In genomic region chr12:117533176-117534086, GRCm38 (mm10) we compare ENCODE assay signal across 7 mouse cellular contexts. TPM values are rescaled to one million over a fixed set of nuclear protein-coding genes. Genes with fewer than 3 reads are reported as not detected.
DNase-seq lines count a peak whose midpoint lies in the region; ATAC-seq lines count a peak whose summit lies in the region.

No protein-coding gene starts in this region.

- peaks cover 35% of the 10 kb centered on the region for H3K27me3 ChIP-seq in embryonic facial prominence, embryonic 12.5 days

- H3K4me2 ChIP-seq in embryonic facial prominence, embryonic 12.5 days (replicated peaks): peak overlapping the region; percentile 92

- H3K36me3 ChIP-seq in embryonic facial prominence, embryonic 12.5 days: no peaks in the 10 kb centered on the region

- 2% methylated on average over 59 of the region's 64 CpGs for WGBS in embryonic facial prominence, embryonic 12.5 days

- no peak overlapping the region for H3K27ac ChIP-seq in embryonic facial prominence, embryonic 12.5 days

- H3K9me3 ChIP-seq in embryonic facial prominence, embryonic 12.5 days: no peaks in the 10 kb centered on the region

- H3K9ac ChIP-seq in embryonic facial prominence, embryonic 12.5 days: peak overlapping the region; percentile 62

- peak; percentile 58 for DNase-seq in CD4-positive helper T cell, adult 2 months (ENCODE audit: low read depth, low spot score)
- DNase-seq in Muller cell, postnatal 12 days (ENCODE audit: inconsistent ontology term): peak; percentile 56
- peak; percentile 60 to 77 for DNase-seq in heart, postnatal 14 days
- DNase-seq in layer of hippocampus, postnatal 14 days (ENCODE audit: low spot score in 2 of 2): peak; percentile 22 to 26
- peak; percentile 34 for DNase-seq in lung, postnatal 25 days (ENCODE audit: low spot score)
- peak; percentile 2 for DNase-seq in spleen, adult 12 weeks (ENCODE audit: low spot score)

- peak; percentile 84 for ATAC-seq in embryonic facial prominence, embryonic 12.5 days (ENCODE audit: insufficient number of reproducible peaks, insufficient read depth, low FRiP score, low TSS enrichment)

- intact Hi-C loops in heart, postnatal 14 days (cut with DNase I): loop anchor here (2.0 to 5.0 kb wide), 2 partner anchors 77 to 106 kb away; no protein-coding TSS in a partner anchor

- H3K4me3 ChIP-seq in embryonic facial prominence, embryonic 12.5 days: peak overlapping the region; percentile 67

- no peaks in the 10 kb centered on the region for H3K4me1 ChIP-seq in embryonic facial prominence, embryonic 12.5 days

RNA-seq across cellular contexts. Expression of gene Rapgef5, which starts 17.2 kb away (rescaled TPM):
- 11.1 and 12.8 TPM in 2 replicates for polyA plus RNA-seq in embryonic facial prominence, embryonic 12.5 days (2016; fragmentation: Nextera tagmentation; extraction: Ambion mirVana)
- 10 to 100 TPM; 47.8 to 48.9 TPM for total RNA-seq in heart, postnatal 14 days (2021)
- total RNA-seq in layer of hippocampus, postnatal 14 days (2021): 100 to 1,000 TPM; 123 to 126 TPM

Comparison
In these comparisons a context has a peak if more than half of its experiments do, and no peak if none do; other contexts are left out.
1. DNase-seq: peak in every context shown above with its lines; median percentile 68 in heart, postnatal 14 days; 58 in CD4-positive helper T cell, adult 2 months; 56 in Muller cell, postnatal 12 days; 34 in lung, postnatal 25 days; 24 in layer of hippocampus, postnatal 14 days; 2 in spleen, adult 12 weeks.